Mouse (Mus musculus): ENCODE results near the gene Scamp3. TPM values are rescaled to one million over a fixed set of nuclear protein-coding genes. Genes with fewer than 3 reads are reported as not detected.
A peak's percentile ranks its signal among the peaks of the same experiment; 100 is the strongest.

Gene Scamp3
- polyA plus RNA-seq, 1 experiment from 2014 or later, result 74.8 TPM

- H3K9ac ChIP-seq (ENCODE audit: low read length), result peak within 1 kb of the TSS; percentile 69
- H3K36me3 ChIP-seq (ENCODE audit: control insufficient read depth, insufficient read depth, low read length), result peaks cover 36% of the 10 kb centered on the region
- peak within 1 kb of the TSS in 1 of 2 experiments; percentile 29; a peak in 2 of 4 replicates for H3K27ac ChIP-seq (replicated peaks in 1 of 2; ENCODE audit: control insufficient read depth in 1 of 2, insufficient read depth in 1 of 2, low read depth in 2 of 2, low read length in 2 of 2)
- H3K4me2 ChIP-seq (ENCODE audit: low read length), result peak within 1 kb of the TSS; percentile 74
- H3K9me3 ChIP-seq (ENCODE audit: control insufficient read depth, low read length), result no peaks in the 10 kb centered on the region
- H3K27me3 ChIP-seq (ENCODE audit: control insufficient read depth, insufficient read depth, low read length), result no peaks in the 10 kb centered on the region
- WGBS, result 23% methylated on average over 13 of the region's 13 CpGs
- ATAC-seq (ENCODE audit: insufficient number of reproducible peaks, insufficient read depth, low FRiP score, low read depth), result peak; percentile 79
- peaks cover 4% of the 10 kb centered on the region in 2 experiments; a peak in 3 of 4 replicates for H3K4me1 ChIP-seq (ENCODE audit: control insufficient read depth in 2 of 2, insufficient read depth in 2 of 2, low read length in 2 of 2)
- peak within 1 kb of the TSS; percentile 58 to 61 for H3K4me3 ChIP-seq (ENCODE audit: control insufficient read depth in 1 of 2, insufficient read depth in 1 of 2, low read depth in 1 of 2, low read length in 2 of 2)
Measured at GRCm38 (mm10) chr3:89202253-89203141, 25.2 kb downstream of the Scamp3 start, which contains the start of gene Gba. Gba (plus strand) TSS chr3:89202928.

DNA sequence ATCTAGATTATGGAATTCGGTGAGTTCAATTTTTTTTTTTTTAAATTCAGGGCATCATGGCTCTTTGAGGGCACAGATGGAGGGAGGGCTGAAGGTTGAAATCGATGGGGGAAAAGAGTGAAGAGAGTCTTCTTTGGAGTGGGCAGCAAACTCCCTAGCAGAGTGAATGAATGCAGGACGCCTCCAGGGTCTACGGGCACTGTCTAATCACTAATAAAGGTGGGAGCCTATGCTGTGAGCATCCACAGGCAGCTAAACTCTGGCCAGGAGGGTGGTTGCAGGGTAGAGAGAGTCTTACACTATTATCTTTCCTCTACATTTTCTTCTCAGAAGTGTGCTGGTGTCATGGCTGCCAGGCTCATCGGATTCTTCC, 25.9 kb downstream of the Scamp3 start:
- Histone ChIP-seq H3K4me3 (ENCODE audit: control insufficient read depth in 1 of 2, insufficient read depth in 1 of 2, low read depth in 1 of 2, low read length in 2 of 2) (peak overlapping the region; percentile 58 to 61), H3K4me2 (ENCODE audit: low read length) (peak overlapping the region; percentile 74), H3K27me3 (ENCODE audit: control insufficient read depth, insufficient read depth, low read length) (no peaks in the 10 kb centered on the region), H3K9ac (ENCODE audit: low read length) (peak overlapping the region; percentile 69), H3K27ac (replicated peaks in 1 of 2; ENCODE audit: control insufficient read depth in 1 of 2, insufficient read depth in 1 of 2, low read depth in 2 of 2, low read length in 2 of 2) (peak overlapping the region in 1 of 2 experiments; percentile 29; a peak in 1 of 4 replicates), H3K36me3 (ENCODE audit: control insufficient read depth, insufficient read depth, low read length) (peaks cover 42% of the 10 kb centered on the region), H3K9me3 (ENCODE audit: control insufficient read depth, low read length) (no peaks in the 10 kb centered on the region), H3K4me1 (ENCODE audit: control insufficient read depth in 2 of 2, insufficient read depth in 2 of 2, low read length in 2 of 2) (peaks cover 4% of the 10 kb centered on the region in 2 experiments; a peak in 3 of 4 replicates)
- WGBS, result 26% methylated on average over 5 of the region's 5 CpGs
- no peak for ATAC-seq (ENCODE audit: insufficient number of reproducible peaks, insufficient read depth, low FRiP score, low read depth)

DNA sequence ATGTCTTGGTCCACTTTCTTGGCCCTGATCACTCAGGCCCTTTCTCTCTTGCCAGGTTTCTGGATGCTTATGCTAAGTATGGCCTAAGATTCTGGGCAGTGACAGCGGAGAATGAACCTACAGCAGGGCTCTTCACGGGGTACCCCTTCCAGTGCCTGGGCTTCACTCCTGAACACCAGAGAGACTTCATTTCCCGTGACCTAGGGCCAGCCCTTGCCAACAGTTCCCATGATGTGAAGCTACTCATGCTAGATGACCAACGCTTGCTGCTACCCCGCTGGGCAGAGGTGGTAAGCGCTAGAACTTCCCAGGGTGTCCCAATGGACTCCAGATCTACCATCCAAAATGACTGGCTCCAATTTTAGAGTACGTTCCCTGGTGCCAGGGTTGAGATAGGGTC, 28.8 kb downstream of the Scamp3 start:
- Histone ChIP-seq H3K4me2 (ENCODE audit: low read length) (no peak overlapping the region), H3K4me3 (ENCODE audit: control insufficient read depth in 1 of 2, insufficient read depth in 1 of 2, low read depth in 1 of 2, low read length in 2 of 2) (no peak overlapping the region), H3K27me3 (ENCODE audit: control insufficient read depth, insufficient read depth, low read length) (no peaks in the 10 kb centered on the region), H3K27ac (replicated peaks in 1 of 2; ENCODE audit: control insufficient read depth in 1 of 2, insufficient read depth in 1 of 2, low read depth in 2 of 2, low read length in 2 of 2) (no peak overlapping the region), H3K36me3 (ENCODE audit: control insufficient read depth, insufficient read depth, low read length) (peaks cover 67% of the 10 kb centered on the region), H3K9ac (ENCODE audit: low read length) (no peak overlapping the region), H3K9me3 (ENCODE audit: control insufficient read depth, low read length) (no peaks in the 10 kb centered on the region), H3K4me1 (ENCODE audit: control insufficient read depth in 2 of 2, insufficient read depth in 2 of 2, low read length in 2 of 2) (peaks cover 4% of the 10 kb centered on the region in 2 experiments; a peak in 3 of 4 replicates)
- 89% methylated on average over 7 of the region's 7 CpGs for WGBS
- no peak for ATAC-seq (ENCODE audit: insufficient number of reproducible peaks, insufficient read depth, low FRiP score, low read depth)

DNA sequence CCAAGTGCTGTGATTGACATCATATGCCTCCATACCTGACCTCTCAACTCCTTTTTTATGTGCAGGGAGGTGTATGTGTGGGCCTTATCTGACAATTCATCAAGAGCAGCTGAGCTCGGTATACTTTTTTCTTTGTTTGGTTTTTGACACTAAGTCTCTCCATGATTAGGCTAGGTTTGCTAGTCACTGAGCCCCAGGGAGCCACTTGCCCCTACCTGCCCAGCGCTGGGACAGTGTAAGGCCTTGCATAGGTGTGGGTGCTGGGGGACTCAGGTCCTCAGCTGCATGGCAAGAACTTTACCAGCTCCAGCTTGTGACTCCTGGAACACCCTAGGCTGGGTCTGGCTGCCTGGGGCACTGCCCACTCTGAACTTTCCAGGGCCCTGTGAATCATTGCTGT, 29.4 kb downstream of the Scamp3 start:
- no peaks in the 10 kb centered on the region for H3K9me3 ChIP-seq (ENCODE audit: control insufficient read depth, low read length)
- H3K27me3 ChIP-seq (ENCODE audit: control insufficient read depth, insufficient read depth, low read length), result no peaks in the 10 kb centered on the region
- no peak overlapping the region for H3K4me3 ChIP-seq (ENCODE audit: control insufficient read depth in 1 of 2, insufficient read depth in 1 of 2, low read depth in 1 of 2, low read length in 2 of 2)
- no peak overlapping the region for H3K27ac ChIP-seq (replicated peaks in 1 of 2; ENCODE audit: control insufficient read depth in 1 of 2, insufficient read depth in 1 of 2, low read depth in 2 of 2, low read length in 2 of 2)
- H3K4me1 ChIP-seq (ENCODE audit: control insufficient read depth in 2 of 2, insufficient read depth in 2 of 2, low read length in 2 of 2), result peaks cover 4% of the 10 kb centered on the region in 2 experiments; a peak in 3 of 4 replicates
- H3K36me3 ChIP-seq (ENCODE audit: control insufficient read depth, insufficient read depth, low read length), result peaks cover 70% of the 10 kb centered on the region
- H3K9ac ChIP-seq (ENCODE audit: low read length), result no peak overlapping the region
- WGBS, result 83% methylated on average over 2 of the region's 2 CpGs
- H3K4me2 ChIP-seq (ENCODE audit: low read length), result no peak overlapping the region
- ATAC-seq (ENCODE audit: insufficient number of reproducible peaks, insufficient read depth, low FRiP score, low read depth), result no peak

GRCm38 (mm10) chr3:89208075-89208657, 30.9 kb downstream of the Scamp3 start:
- 88% methylated on average over 13 of the region's 13 CpGs for whole genome bisulfite sequencing
- no peaks in the 10 kb centered on the region for H3K9me3 ChIP-seq (ENCODE audit: control insufficient read depth, low read length)
- H3K27me3 ChIP-seq (ENCODE audit: control insufficient read depth, insufficient read depth, low read length), result no peaks in the 10 kb centered on the region
- peaks cover 3 to 11% of the 10 kb centered on the region in 2 experiments; a peak in 3 of 4 replicates for H3K4me1 ChIP-seq (ENCODE audit: control insufficient read depth in 2 of 2, insufficient read depth in 2 of 2, low read length in 2 of 2)
- no peak overlapping the region for H3K4me2 ChIP-seq (ENCODE audit: low read length)
- no peak for ATAC-seq (ENCODE audit: insufficient number of reproducible peaks, insufficient read depth, low FRiP score, low read depth)
- peaks cover 73% of the 10 kb centered on the region for H3K36me3 ChIP-seq (ENCODE audit: control insufficient read depth, insufficient read depth, low read length)
- no peak overlapping the region for H3K9ac ChIP-seq (ENCODE audit: low read length)
- H3K4me3 ChIP-seq (ENCODE audit: control insufficient read depth in 1 of 2, insufficient read depth in 1 of 2, low read depth in 1 of 2, low read length in 2 of 2), result no peak overlapping the region
- H3K27ac ChIP-seq (replicated peaks in 1 of 2; ENCODE audit: control insufficient read depth in 1 of 2, insufficient read depth in 1 of 2, low read depth in 2 of 2, low read length in 2 of 2), result no peak overlapping the region

DNA sequence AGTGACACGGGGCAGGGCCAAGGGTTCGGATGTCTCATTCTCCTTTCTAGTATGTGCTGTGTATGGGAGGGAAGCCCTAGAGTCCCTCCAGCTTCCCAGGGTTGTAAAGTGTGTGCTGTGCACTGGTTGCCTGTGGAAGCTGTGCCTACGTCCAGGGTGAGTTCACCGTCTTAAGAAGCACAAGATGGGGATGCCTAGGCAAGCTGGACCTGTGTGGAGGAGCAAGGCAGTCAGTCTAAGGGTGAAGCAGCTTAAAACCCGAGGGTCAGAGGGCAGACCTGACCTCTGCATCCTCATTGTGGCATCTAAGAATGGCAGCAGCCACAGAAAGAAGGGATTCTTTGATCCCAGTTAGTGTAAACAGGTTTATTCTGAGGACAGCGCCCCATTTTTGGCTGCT, 31.5 kb downstream of the Scamp3 start:
- Histone ChIP-seq H3K27me3 (ENCODE audit: control insufficient read depth, insufficient read depth, low read length) (no peaks in the 10 kb centered on the region), H3K9ac (ENCODE audit: low read length) (no peak overlapping the region), H3K4me3 (ENCODE audit: control insufficient read depth in 1 of 2, insufficient read depth in 1 of 2, low read depth in 1 of 2, low read length in 2 of 2) (no peak overlapping the region), H3K9me3 (ENCODE audit: control insufficient read depth, low read length) (no peaks in the 10 kb centered on the region), H3K27ac (replicated peaks in 1 of 2; ENCODE audit: control insufficient read depth in 1 of 2, insufficient read depth in 1 of 2, low read depth in 2 of 2, low read length in 2 of 2) (no peak overlapping the region), H3K4me2 (ENCODE audit: low read length) (no peak overlapping the region), H3K4me1 (ENCODE audit: control insufficient read depth in 2 of 2, insufficient read depth in 2 of 2, low read length in 2 of 2) (peaks cover 0 to 8% of the 10 kb centered on the region in 2 experiments; a peak in 2 of 4 replicates), H3K36me3 (ENCODE audit: control insufficient read depth, insufficient read depth, low read length) (peaks cover 73% of the 10 kb centered on the region)
- ATAC-seq (ENCODE audit: insufficient number of reproducible peaks, insufficient read depth, low FRiP score, low read depth), result no peak
- WGBS, result 86% methylated on average over 6 of the region's 6 CpGs

- Histone ChIP-seq H3K36me3 (ENCODE audit: control insufficient read depth, insufficient read depth, low read length) (peaks cover 64% of the 10 kb centered on the region), H3K4me1 (ENCODE audit: control insufficient read depth in 2 of 2, insufficient read depth in 2 of 2, low read length in 2 of 2) (peaks cover 0 to 11% of the 10 kb centered on the region in 2 experiments; a peak in 3 of 4 replicates), H3K9ac (ENCODE audit: low read length) (no peak overlapping the region), H3K9me3 (ENCODE audit: control insufficient read depth, low read length) (no peaks in the 10 kb centered on the region), H3K27me3 (ENCODE audit: control insufficient read depth, insufficient read depth, low read length) (no peaks in the 10 kb centered on the region), H3K4me3 (ENCODE audit: control insufficient read depth in 1 of 2, insufficient read depth in 1 of 2, low read depth in 1 of 2, low read length in 2 of 2) (no peak overlapping the region), H3K4me2 (ENCODE audit: low read length) (no peak overlapping the region), H3K27ac (replicated peaks in 1 of 2; ENCODE audit: control insufficient read depth in 1 of 2, insufficient read depth in 1 of 2, low read depth in 2 of 2, low read length in 2 of 2) (no peak overlapping the region; a peak in 1 of 4 replicates)
- ATAC-seq (ENCODE audit: insufficient number of reproducible peaks, insufficient read depth, low FRiP score, low read depth), result no peak
- WGBS, result 87% methylated on average over 7 of the region's 7 CpGs
Measured at GRCm38 (mm10) chr3:89209731-89210130, 32.5 kb downstream of the Scamp3 start.
